Mouse (Mus musculus) kidney, embryonic 14.5 days (tissue): ENCODE results near the gene Mb21d2. TPM values are rescaled to one million over a fixed set of nuclear protein-coding genes. Genes with fewer than 3 reads are reported as not detected.
A peak's percentile ranks its signal among the peaks of the same experiment; 100 is the strongest.

Experiments
- ATAC-seq: fragments of 200-750 bp; cut with Nextera tagmentation; 2 replicates; pipeline ENCODE4 v1.8.0; 2017; ENCODE audit warnings: moderate number of reproducible peaks, mild to moderate bottlenecking, moderate TSS enrichment, moderate library complexity; ENCODE audit not compliant: low FRiP score, low TSS enrichment
- H3K27ac ChIP-seq: fragments of 300-500 bp; sonication (generic); 2 replicates; pipeline ENCODE4 v1.5.1; 2014; ENCODE audit warnings: low read depth, mild to moderate bottlenecking, low read length, moderate library complexity, mixed read lengths
- H3K27me3 ChIP-seq: fragments of 300-500 bp; sonication (generic); 2 replicates; pipeline ENCODE4 v1.6.1; 2014; ENCODE audit warnings: mild to moderate bottlenecking, low read length; ENCODE audit not compliant: control insufficient read depth, insufficient read depth
- H3K36me3 ChIP-seq: fragments of 300-500 bp; sonication (generic); 2 replicates; pipeline ENCODE4 v1.6.1; 2014; ENCODE audit warnings: low read length, mixed read lengths; ENCODE audit not compliant: control insufficient read depth, insufficient read depth
- H3K4me1 ChIP-seq: fragments of 300-500 bp; sonication (generic); 2 replicates; pipeline ENCODE4 v1.6.1; 2014; ENCODE audit warnings: low read length, mixed read lengths; ENCODE audit not compliant: control insufficient read depth, insufficient read depth
- H3K4me2 ChIP-seq: fragments of 300-500 bp; sonication (generic); replicated peaks from 2 replicates; pipeline ENCODE4 v1.6.1; 2014; ENCODE audit warnings: low read depth, mild to moderate bottlenecking, low read length
- H3K4me3 ChIP-seq: fragments of 300-500 bp; sonication (generic); 2 replicates; pipeline ENCODE4 v1.5.1; 2014; ENCODE audit warnings: mild to moderate bottlenecking, low read length
- H3K9ac ChIP-seq: fragments of 300-500 bp; sonication (generic); 2 replicates; pipeline ENCODE4 v1.6.1; 2014; ENCODE audit warnings: low read depth, mild to moderate bottlenecking, low read length, moderate library complexity
- H3K9me3 ChIP-seq: fragments of 300-500 bp; sonication (generic); 2 replicates; pipeline ENCODE4 v1.6.1; 2016; ENCODE audit warnings: low read length; ENCODE audit not compliant: control insufficient read depth
- WGBS: fragments of 180-500 bp; shearing (Covaris S2); extraction: QIAGEN DNeasy Blood & Tissue Kit; methylation state at CpG from one replicate; pipeline ENCODE4 v1.1.7; 2014; 5-methylcytosine and 5-hydroxymethylcytosine counted together
- polyA plus RNA-seq: library from polyadenylated mRNA; unstranded; fragments of >200 nt; fragmentation: Nextera tagmentation; extraction: Ambion mirVana; gene quantifications from 2 replicates; pipeline ENCODE4 v1.2.1, GENCODE M21; 2014

Gene Mb21d2
- polyA plus RNA-seq, 1 experiment from 2014 or later = 9.4 TPM

- Histone ChIP-seq H3K4me2 (no peak overlapping the region), H3K4me1 (peaks cover 26% of the 10 kb centered on the region), H3K27ac (no peak overlapping the region), H3K27me3 (no peaks in the 10 kb centered on the region), H3K9me3 (peaks cover 9% of the 10 kb centered on the region), H3K4me3 (no peak overlapping the region), H3K9ac (no peak overlapping the region), H3K36me3 (no peaks in the 10 kb centered on the region)
- no peak for ATAC-seq
- 62% methylated on average over 9 of the region's 9 CpGs for WGBS
These were observed 43.2 kb downstream of the Mb21d2 start for GRCm38 (mm10) chr16:28886201-28886745.

- Histone ChIP-seq H3K27me3 (no peaks in the 10 kb centered on the region), H3K9ac (no peak overlapping the region), H3K4me3 (no peak overlapping the region), H3K4me2 (no peak overlapping the region), H3K4me1 (peaks cover 29% of the 10 kb centered on the region), H3K27ac (no peak overlapping the region), H3K9me3 (peaks cover 9% of the 10 kb centered on the region), H3K36me3 (no peaks in the 10 kb centered on the region)
- ATAC-seq = no peak
- WGBS = 88% methylated on average over 8 of the region's 8 CpGs
These were observed 44.0 kb downstream of the Mb21d2 start for GRCm38 (mm10) chr16:28885474-28885873.

GRCm38 (mm10) chr16:28884661-28885060, 44.8 kb downstream of the Mb21d2 start:
- Histone ChIP-seq H3K4me1 (peaks cover 36% of the 10 kb centered on the region), H3K9me3 (peaks cover 4% of the 10 kb centered on the region), H3K4me3 (no peak overlapping the region), H3K27me3 (no peaks in the 10 kb centered on the region), H3K36me3 (no peaks in the 10 kb centered on the region), H3K27ac (no peak overlapping the region), H3K4me2 (no peak overlapping the region), H3K9ac (no peak overlapping the region)
- WGBS = 93% methylated on average over 5 of the region's 5 CpGs
- ATAC-seq = no peak

GRCm38 (mm10) chr16:28883649-28884048, 45.8 kb downstream of the Mb21d2 start:
- ATAC-seq = no peak
- H3K4me1 ChIP-seq = peaks cover 41% of the 10 kb centered on the region

GRCm38 (mm10) chr16:28882687-28883428, 46.6 kb downstream of the Mb21d2 start:
- H3K4me3 ChIP-seq = no peak overlapping the region
- no peaks in the 10 kb centered on the region for H3K27me3 ChIP-seq
- no peak overlapping the region for H3K4me2 ChIP-seq
- 60% methylated on average over 21 of the region's 21 CpGs for WGBS
- peaks cover 41% of the 10 kb centered on the region for H3K4me1 ChIP-seq
- no peaks in the 10 kb centered on the region for H3K36me3 ChIP-seq
- no peak for ATAC-seq
- H3K9me3 ChIP-seq = no peaks in the 10 kb centered on the region
- no peak overlapping the region for H3K9ac ChIP-seq
- H3K27ac ChIP-seq = no peak overlapping the region

More at GRCm38 (mm10) chr16:28883649-28884048, 45.8 kb downstream of the Mb21d2 start:
- Histone ChIP-seq H3K9me3 (no peaks in the 10 kb centered on the region), H3K9ac (no peak overlapping the region), H3K27ac (no peak overlapping the region), H3K27me3 (no peaks in the 10 kb centered on the region), H3K4me2 (no peak overlapping the region), H3K36me3 (no peaks in the 10 kb centered on the region), H3K4me3 (no peak overlapping the region)
- WGBS = 70% methylated on average over 8 of the region's 8 CpGs

GRCm38 (mm10) chr16:28881787-28882186, 47.7 kb downstream of the Mb21d2 start:
- Histone ChIP-seq H3K36me3 (no peaks in the 10 kb centered on the region), H3K4me2 (no peak overlapping the region), H3K9ac (no peak overlapping the region), H3K9me3 (no peaks in the 10 kb centered on the region), H3K27me3 (no peaks in the 10 kb centered on the region), H3K4me3 (no peak overlapping the region), H3K27ac (no peak overlapping the region), H3K4me1 (peaks cover 37% of the 10 kb centered on the region)
- 65% methylated on average over 8 of the region's 8 CpGs for WGBS
- ATAC-seq = no peak

- no peaks in the 10 kb centered on the region for H3K9me3 ChIP-seq
- H3K4me2 ChIP-seq = peak overlapping the region; percentile 11; the same call in 1 of the 2 replicates
- H3K4me1 ChIP-seq = peaks cover 36% of the 10 kb centered on the region
- H3K27ac ChIP-seq = no peak overlapping the region
- no peak overlapping the region for H3K9ac ChIP-seq
- no peaks in the 10 kb centered on the region for H3K27me3 ChIP-seq
- H3K4me3 ChIP-seq = no peak overlapping the region
- no peaks in the 10 kb centered on the region for H3K36me3 ChIP-seq
- 5% methylated on average over 8 of the region's 8 CpGs for WGBS
- ATAC-seq = peak; percentile 81
These were observed 48.7 kb downstream of the Mb21d2 start for GRCm38 (mm10) chr16:28880756-28881155.

GRCm38 (mm10) chr16:28880307-28880681, 49.2 kb downstream of the Mb21d2 start:
- H3K27ac ChIP-seq = no peak overlapping the region
- H3K9ac ChIP-seq = no peak overlapping the region
- H3K27me3 ChIP-seq = no peaks in the 10 kb centered on the region
- peaks cover 36% of the 10 kb centered on the region for H3K4me1 ChIP-seq
- ATAC-seq = no peak
- H3K4me2 ChIP-seq = peak overlapping the region; percentile 11; the same call in 1 of the 2 replicates
- 39% methylated on average over 8 of the region's 8 CpGs for WGBS
- no peak overlapping the region for H3K4me3 ChIP-seq
- no peaks in the 10 kb centered on the region for H3K36me3 ChIP-seq
- no peaks in the 10 kb centered on the region for H3K9me3 ChIP-seq

GRCm38 (mm10) chr16:28879636-28880306, 49.7 kb downstream of the Mb21d2 start:
- 78% methylated on average over 12 of the region's 12 CpGs for WGBS
- H3K4me2 ChIP-seq = no peak overlapping the region
- ATAC-seq = no peak
- H3K4me3 ChIP-seq = no peak overlapping the region
- no peaks in the 10 kb centered on the region for H3K27me3 ChIP-seq
- H3K9me3 ChIP-seq = no peaks in the 10 kb centered on the region
- H3K36me3 ChIP-seq = no peaks in the 10 kb centered on the region
- H3K4me1 ChIP-seq = peaks cover 36% of the 10 kb centered on the region
- no peak overlapping the region for H3K27ac ChIP-seq
- H3K9ac ChIP-seq = no peak overlapping the region
